Mouse (Mus musculus): ENCODE data around the gene Zer1. TPM values are rescaled to one million over a fixed set of nuclear protein-coding genes. Genes with fewer than 3 reads are reported as not detected.
"Not testable (repeated sequence)": the region's sequence is repeated elsewhere in the genome, so short reads cannot be mapped to it uniquely, and the experiment has no call there.

The Zer1 gene
- polyA plus RNA-seq, 1 experiment from 2014 or later, result 15.1 TPM

- ATAC-seq (ENCODE audit: low FRiP score, low TSS enrichment), result no peak
- Histone ChIP-seq H3K4me3 (replicated peaks; ENCODE audit: low read depth, low read length) (no peak within 1 kb of the TSS), H3K4me1 (ENCODE audit: control insufficient read depth, insufficient read depth, low read length) (peaks cover 7% of the 10 kb centered on the region; the same call in 1 of the 2 replicates), H3K9me3 (ENCODE audit: control insufficient read depth, low read length) (no peaks in the 10 kb centered on the region), H3K4me2 (ENCODE audit: low read length) (no peak within 1 kb of the TSS), H3K36me3 (ENCODE audit: control insufficient read depth, insufficient read depth, low read length) (no peaks in the 10 kb centered on the region), H3K9ac (replicated peaks; ENCODE audit: low read length) (no peak within 1 kb of the TSS), H3K27ac (replicated peaks; ENCODE audit: low read depth, low read length) (no peak within 1 kb of the TSS), H3K27me3 (ENCODE audit: control insufficient read depth, insufficient read depth, low read length) (no peaks in the 10 kb centered on the region)
- WGBS, result 49% methylated on average over 12 of the region's 12 CpGs
- DNase-seq, result peak; percentile 46
Observed at GRCm38 (mm10) chr2:30057223-30057904, 67.0 kb downstream of the Zer1 start, which contains the start of gene Set. TSS of gene Set (plus strand) at chr2:30057378.

- WGBS, result 84% methylated on average over 3 of the region's 3 CpGs
- no peak overlapping the region for H3K4me2 ChIP-seq (ENCODE audit: low read length)
- ATAC-seq (ENCODE audit: low FRiP score, low TSS enrichment) (no peak), DNase-seq (no peak)
- H3K4me1 ChIP-seq (ENCODE audit: control insufficient read depth, insufficient read depth, low read length), result peaks cover 4% of the 10 kb centered on the region; the same call in 1 of the 2 replicates
- no peak overlapping the region for H3K9ac ChIP-seq (replicated peaks; ENCODE audit: low read length)
- H3K4me3 ChIP-seq (replicated peaks; ENCODE audit: low read depth, low read length), result no peak overlapping the region
- no peaks in the 10 kb centered on the region for H3K27me3 ChIP-seq (ENCODE audit: control insufficient read depth, insufficient read depth, low read length)
- H3K36me3 ChIP-seq (ENCODE audit: control insufficient read depth, insufficient read depth, low read length), result no peaks in the 10 kb centered on the region
- H3K27ac ChIP-seq (replicated peaks; ENCODE audit: low read depth, low read length), result no peak overlapping the region
- no peaks in the 10 kb centered on the region for H3K9me3 ChIP-seq (ENCODE audit: control insufficient read depth, low read length)
Observed at GRCm38 (mm10) chr2:30056736-30057135, 67.6 kb downstream of the Zer1 start.

GRCm38 (mm10) chr2:30055310-30055709 lies 69.1 kb downstream of the Zer1 start:
- not testable (repeated sequence) for DNase-seq; H3K27me3 ChIP-seq (ENCODE audit: control insufficient read depth, insufficient read depth, low read length); H3K27ac ChIP-seq (replicated peaks; ENCODE audit: low read depth, low read length); H3K9me3 ChIP-seq (ENCODE audit: control insufficient read depth, low read length); ATAC-seq (ENCODE audit: low FRiP score, low TSS enrichment); H3K9ac ChIP-seq (replicated peaks; ENCODE audit: low read length); H3K4me2 ChIP-seq (ENCODE audit: low read length); H3K36me3 ChIP-seq (ENCODE audit: control insufficient read depth, insufficient read depth, low read length); H3K4me1 ChIP-seq (ENCODE audit: control insufficient read depth, insufficient read depth, low read length); H3K4me3 ChIP-seq (replicated peaks; ENCODE audit: low read depth, low read length)
- 97% methylated on average over 3 of the region's 3 CpGs for WGBS

GRCm38 (mm10) chr2:30051992-30052761 lies 72.2 kb downstream of the Zer1 start:
- no peak overlapping the region for H3K4me3 ChIP-seq (replicated peaks; ENCODE audit: low read depth, low read length)
- no peaks in the 10 kb centered on the region for H3K27me3 ChIP-seq (ENCODE audit: control insufficient read depth, insufficient read depth, low read length)
- H3K9ac ChIP-seq (replicated peaks; ENCODE audit: low read length), result no peak overlapping the region
- H3K36me3 ChIP-seq (ENCODE audit: control insufficient read depth, insufficient read depth, low read length), result no peaks in the 10 kb centered on the region
- no peak overlapping the region for H3K4me2 ChIP-seq (ENCODE audit: low read length)
- WGBS, result 47% methylated on average over 6 of the region's 6 CpGs
- H3K9me3 ChIP-seq (ENCODE audit: control insufficient read depth, low read length), result no peaks in the 10 kb centered on the region
- no peak overlapping the region for H3K27ac ChIP-seq (replicated peaks; ENCODE audit: low read depth, low read length)
- DNase-seq (peak; percentile 32), ATAC-seq (ENCODE audit: low FRiP score, low TSS enrichment) (no peak)
- peaks cover 11% of the 10 kb centered on the region for H3K4me1 ChIP-seq (ENCODE audit: control insufficient read depth, insufficient read depth, low read length)

GRCm38 (mm10) chr2:30049831-30050230 lies 74.6 kb downstream of the Zer1 start:
- WGBS, result 88% methylated on average over 3 of the region's 3 CpGs
- H3K27ac ChIP-seq (replicated peaks; ENCODE audit: low read depth, low read length), result no peak overlapping the region
- peaks cover 11% of the 10 kb centered on the region for H3K4me1 ChIP-seq (ENCODE audit: control insufficient read depth, insufficient read depth, low read length)
- H3K9me3 ChIP-seq (ENCODE audit: control insufficient read depth, low read length), result no peaks in the 10 kb centered on the region
- no peaks in the 10 kb centered on the region for H3K27me3 ChIP-seq (ENCODE audit: control insufficient read depth, insufficient read depth, low read length)
- no peak overlapping the region for H3K9ac ChIP-seq (replicated peaks; ENCODE audit: low read length)
- H3K36me3 ChIP-seq (ENCODE audit: control insufficient read depth, insufficient read depth, low read length), result peaks cover 7% of the 10 kb centered on the region; the same call in 1 of the 2 replicates
- ATAC-seq (ENCODE audit: low FRiP score, low TSS enrichment) (no peak), DNase-seq (no peak)
- no peak overlapping the region for H3K4me3 ChIP-seq (replicated peaks; ENCODE audit: low read depth, low read length)
- no peak overlapping the region for H3K4me2 ChIP-seq (ENCODE audit: low read length)

- Histone ChIP-seq H3K36me3 (ENCODE audit: control insufficient read depth, insufficient read depth, low read length) (peaks cover 7% of the 10 kb centered on the region; the same call in 1 of the 2 replicates), H3K27me3 (ENCODE audit: control insufficient read depth, insufficient read depth, low read length) (no peaks in the 10 kb centered on the region), H3K9me3 (ENCODE audit: control insufficient read depth, low read length) (no peaks in the 10 kb centered on the region), H3K4me1 (ENCODE audit: control insufficient read depth, insufficient read depth, low read length) (peaks cover 11% of the 10 kb centered on the region), H3K4me2 (ENCODE audit: low read length) (peak within 1 kb of the TSS; percentile 61), H3K27ac (replicated peaks; ENCODE audit: low read depth, low read length) (peak within 1 kb of the TSS; percentile 96), H3K4me3 (replicated peaks; ENCODE audit: low read depth, low read length) (peak within 1 kb of the TSS; percentile 66), H3K9ac (replicated peaks; ENCODE audit: low read length) (peak within 1 kb of the TSS; percentile 69)
- WGBS, result under 1% methylated on average over 54 of the region's 54 CpGs
- ATAC-seq (ENCODE audit: low FRiP score, low TSS enrichment) (peak; percentile 93), DNase-seq (peak; percentile 99)
Observed at GRCm38 (mm10) chr2:30048699-30049388, 75.5 kb downstream of the Zer1 start, which contains the start of gene Wdr34. TSS of gene Wdr34 (minus strand) at chr2:30048881.

- H3K9ac ChIP-seq (replicated peaks; ENCODE audit: low read length), result peak overlapping the region; percentile 69; the same call in 1 of the 2 replicates
Observed at GRCm38 (mm10) chr2:30048101-30048501, 76.3 kb downstream of the Zer1 start.

More at GRCm38 (mm10) chr2:30048101-30048501, 76.3 kb downstream of the Zer1 start:
- WGBS, result 61% methylated on average over 11 of the region's 11 CpGs
- peaks cover 11% of the 10 kb centered on the region for H3K4me1 ChIP-seq (ENCODE audit: control insufficient read depth, insufficient read depth, low read length)
- DNase-seq (no peak), ATAC-seq (ENCODE audit: low FRiP score, low TSS enrichment) (no peak)
- H3K4me2 ChIP-seq (ENCODE audit: low read length), result peak overlapping the region; percentile 61
- peak overlapping the region; percentile 66 for H3K4me3 ChIP-seq (replicated peaks; ENCODE audit: low read depth, low read length)
- no peaks in the 10 kb centered on the region for H3K9me3 ChIP-seq (ENCODE audit: control insufficient read depth, low read length)
- peak overlapping the region; percentile 96 for H3K27ac ChIP-seq (replicated peaks; ENCODE audit: low read depth, low read length)
- peaks cover 7% of the 10 kb centered on the region; the same call in 1 of the 2 replicates for H3K36me3 ChIP-seq (ENCODE audit: control insufficient read depth, insufficient read depth, low read length)
- H3K27me3 ChIP-seq (ENCODE audit: control insufficient read depth, insufficient read depth, low read length), result no peaks in the 10 kb centered on the region

Measured in midbrain, embryonic 14.5 days (tissue).